Mouse (Mus musculus) heart, adult 2 months (tissue): ENCODE data around the gene Vps45.

Experiments used
- CTCF ChIP-seq: fragments of 200-600 bp; IDR thresholded peaks from 2 replicates; pipeline ENCODE4 v1.8.1; 2022; ENCODE audit warnings: antibody characterized with exemption, mild to moderate bottlenecking, moderate library complexity
- POLR2A ChIP-seq: fragments of 200-500 bp; IDR thresholded peaks from 2 replicates; pipeline ENCODE4 v1.6.1; 2011; ENCODE audit warnings: mild to moderate bottlenecking, low read depth, low read length, control low read depth; ENCODE audit not compliant: insufficient read depth

DNA sequence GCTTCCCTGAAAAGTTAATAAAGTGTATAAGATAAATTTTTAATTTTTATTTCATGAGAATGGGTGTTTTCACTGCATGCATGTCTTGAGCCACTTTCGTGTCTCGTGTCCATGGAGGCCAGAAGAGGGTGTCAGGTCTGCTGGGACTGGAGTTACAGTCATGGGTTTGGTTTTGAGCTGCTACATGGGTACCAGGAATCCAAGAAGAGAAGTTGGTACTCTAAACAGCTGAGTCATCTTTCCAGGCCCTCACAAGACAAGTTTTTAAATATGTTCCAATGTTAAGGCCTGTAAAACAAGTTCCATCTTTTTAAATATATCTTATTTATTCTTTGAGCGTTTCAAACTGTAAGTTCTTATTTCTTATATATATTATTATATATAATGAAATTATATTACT lies 6.0 kb upstream of the Vps45 start:
- no peak for TF ChIP-seq POLR2A
- no peak for TF ChIP-seq CTCF
